Mouse (Mus musculus) stomach, postnatal 0 days (tissue): ENCODE data around the gene Gprin3.

ENCODE experiments used
- CTCF ChIP-seq: IDR thresholded peaks from 2 replicates; pipeline ENCODE4 v1.5.1; 2016; ENCODE audit warnings: antibody characterized with exemption, low read depth, mild to moderate bottlenecking, moderate library complexity
- EP300 ChIP-seq: optimal IDR thresholded peaks from 2 replicates; pipeline ENCODE3; 2016; ENCODE audit warnings: antibody characterized with exemption

GRCm38 (mm10) chr6:59445101-59445503 is 19.0 kb upstream of the Gprin3 start:
- TF ChIP-seq CTCF (no peak), EP300 (no peak)
